Mouse (Mus musculus) lung, embryonic 14.5 days (tissue): Measurements from ENCODE around the gene Unc13b. TPM values are rescaled to one million over a fixed set of nuclear protein-coding genes. Genes with fewer than 3 reads are reported as not detected.

Source experiments
- ATAC-seq: fragments of 200-750 bp; cut with Nextera tagmentation; 2 replicates; pipeline ENCODE4 v1.8.0; 2017; ENCODE audit warnings: mild to moderate bottlenecking, moderate TSS enrichment, moderate library complexity; ENCODE audit not compliant: insufficient read depth
- DNase-seq: peaks from one replicate; pipeline ENCODE4 v3.0.0-alpha.2; 2015
- H3K27ac ChIP-seq: fragments of 300-500 bp; sonication (generic); 2 replicates; pipeline ENCODE4 v1.5.1; 2014; ENCODE audit warnings: low read depth, mild to moderate bottlenecking, moderate library complexity
- H3K27me3 ChIP-seq: fragments of 300-500 bp; sonication (generic); 2 replicates; pipeline ENCODE4 v1.6.1; 2014; ENCODE audit warnings: low read length, control low read depth; ENCODE audit not compliant: insufficient read depth
- H3K36me3 ChIP-seq: fragments of 300-500 bp; sonication (generic); 2 replicates; pipeline ENCODE4 v1.6.1; 2014; ENCODE audit warnings: control low read depth; ENCODE audit not compliant: insufficient read depth
- H3K4me1 ChIP-seq: fragments of 300-500 bp; sonication (generic); 2 replicates; pipeline ENCODE4 v1.6.1; 2014; ENCODE audit warnings: antibody characterized with exemption, control low read depth; ENCODE audit not compliant: insufficient read depth
- H3K4me2 ChIP-seq: fragments of 300-500 bp; sonication (generic); 2 replicates; pipeline ENCODE4 v1.6.1; 2014; ENCODE audit warnings: mild to moderate bottlenecking
- H3K4me3 ChIP-seq: fragments of 300-500 bp; sonication (generic); 2 replicates; pipeline ENCODE4 v1.5.1; 2014; ENCODE audit warnings: low read depth, low read length
- H3K9ac ChIP-seq: fragments of 300-500 bp; sonication (generic); 2 replicates; pipeline ENCODE4 v1.6.1; 2014
- H3K9me3 ChIP-seq: fragments of 300-500 bp; sonication (generic); 2 replicates; pipeline ENCODE4 v1.6.1; 2016; ENCODE audit warnings: low read depth, low read length, control low read depth
- CTCF ChIP-seq: IDR thresholded peaks from 2 replicates; pipeline ENCODE4 v1.5.1; 2016; ENCODE audit warnings: antibody characterized with exemption, low read depth
- WGBS: fragments of 180-500 bp; shearing (Covaris S2); extraction: QIAGEN DNeasy Blood & Tissue Kit; methylation state at CpG from one replicate; pipeline ENCODE4 v1.1.7; 2014; 5-methylcytosine and 5-hydroxymethylcytosine counted together
- polyA plus RNA-seq: library from polyadenylated mRNA; unstranded; fragments of >200 nt; fragmentation: Nextera tagmentation; extraction: Ambion mirVana; gene quantifications from 2 replicates; pipeline ENCODE4 v1.2.1, GENCODE M21; 2014

The Unc13b gene
- polyA plus RNA-seq, 1 experiment from 2014 or later, result 8.2 TPM

- no peaks in the 10 kb centered on the region for H3K4me1 ChIP-seq
- TF ChIP-seq CTCF, result no peak
- H3K9me3 ChIP-seq, result no peaks in the 10 kb centered on the region
- H3K27ac ChIP-seq, result no peak overlapping the region
- no peak overlapping the region for H3K4me2 ChIP-seq
- ATAC-seq (no peak), DNase-seq (no peak)
- no peaks in the 10 kb centered on the region for H3K27me3 ChIP-seq
- H3K9ac ChIP-seq, result no peak overlapping the region
- WGBS, result 36% methylated on average over 3 of the region's 3 CpGs
- H3K4me3 ChIP-seq, result no peak overlapping the region
- no peaks in the 10 kb centered on the region for H3K36me3 ChIP-seq
Observed at GRCm38 (mm10) chr4:43160045-43160444, 101.3 kb downstream of the Unc13b start.

GRCm38 (mm10) chr4:43161124-43161657 is 102.4 kb downstream of the Unc13b start:
- H3K27ac ChIP-seq, result no peak overlapping the region
- H3K9ac ChIP-seq, result no peak overlapping the region
- H3K9me3 ChIP-seq, result no peaks in the 10 kb centered on the region
- 90% methylated on average over 3 of the region's 3 CpGs for WGBS
- DNase-seq (no peak), ATAC-seq (no peak)
- H3K36me3 ChIP-seq, result no peaks in the 10 kb centered on the region
- H3K27me3 ChIP-seq, result no peaks in the 10 kb centered on the region
- no peaks in the 10 kb centered on the region for H3K4me1 ChIP-seq
- H3K4me2 ChIP-seq, result no peak overlapping the region
- no peak overlapping the region for H3K4me3 ChIP-seq
- no peak for TF ChIP-seq CTCF

DNA sequence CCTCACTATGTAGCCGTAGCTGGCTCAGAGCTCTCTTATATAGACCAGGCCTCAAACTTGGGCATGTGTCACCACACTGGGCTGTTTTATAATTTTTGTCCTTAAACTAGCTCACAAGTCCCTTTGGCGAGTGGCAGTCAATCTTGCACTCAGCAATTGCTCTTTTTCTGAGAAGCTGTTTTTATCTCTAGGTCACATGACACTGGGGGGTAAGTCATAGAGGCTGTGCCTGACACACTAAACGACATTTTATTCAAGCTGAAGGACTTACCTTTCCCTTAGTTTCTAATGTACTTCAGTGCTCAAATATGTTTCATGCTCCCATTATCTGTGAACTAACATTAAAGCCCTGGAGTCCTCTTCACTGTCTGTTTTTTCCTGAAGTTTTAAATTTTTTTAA is 104.5 kb downstream of the Unc13b start:
- 62% methylated on average over 3 of the region's 3 CpGs for WGBS
- no peak overlapping the region for H3K4me2 ChIP-seq
- H3K4me3 ChIP-seq, result no peak overlapping the region
- no peak overlapping the region for H3K27ac ChIP-seq
- H3K9ac ChIP-seq, result no peak overlapping the region
- no peaks in the 10 kb centered on the region for H3K4me1 ChIP-seq
- no peak for DNase-seq
- no peak for TF ChIP-seq CTCF
- ATAC-seq, result no peak
- no peaks in the 10 kb centered on the region for H3K36me3 ChIP-seq
- H3K9me3 ChIP-seq, result no peaks in the 10 kb centered on the region
- no peaks in the 10 kb centered on the region for H3K27me3 ChIP-seq

DNA sequence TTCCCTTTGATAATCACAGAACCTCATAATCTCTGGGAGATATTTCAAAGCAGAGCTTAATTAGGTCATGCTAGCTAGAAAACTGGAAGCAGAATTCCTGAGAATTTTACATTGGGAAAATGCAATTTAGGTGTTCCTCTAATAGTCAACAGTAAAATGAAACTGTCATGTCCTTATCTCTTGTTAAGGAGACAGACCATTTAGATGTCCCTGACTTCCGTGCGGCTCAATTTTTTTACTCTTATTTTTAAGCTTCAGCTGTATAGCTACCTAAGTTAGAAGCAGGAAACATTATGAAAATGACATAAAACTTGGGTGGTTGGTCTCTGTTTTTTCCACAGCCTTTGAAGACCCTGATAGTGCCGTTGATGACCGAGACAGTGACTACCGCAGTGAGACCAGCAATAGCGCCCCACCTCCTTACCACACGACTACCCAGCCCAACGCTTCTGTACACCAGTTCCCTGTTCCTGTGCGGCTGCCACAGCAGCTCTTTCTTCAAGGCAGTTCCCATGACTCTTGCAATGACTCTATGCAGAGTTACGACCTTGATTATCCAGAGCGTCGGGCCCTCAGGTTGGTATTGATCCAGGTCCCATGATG is 106.8 kb downstream of the Unc13b start:
- 71% methylated on average over 12 of the region's 12 CpGs for WGBS
- H3K4me1 ChIP-seq, result no peaks in the 10 kb centered on the region
- ATAC-seq (no peak), DNase-seq (no peak)
- H3K9me3 ChIP-seq, result no peaks in the 10 kb centered on the region
- H3K4me3 ChIP-seq, result no peak overlapping the region
- no peak overlapping the region for H3K4me2 ChIP-seq
- H3K36me3 ChIP-seq, result no peaks in the 10 kb centered on the region
- no peaks in the 10 kb centered on the region for H3K27me3 ChIP-seq
- TF ChIP-seq CTCF, result no peak
- no peak overlapping the region for H3K27ac ChIP-seq
- no peak overlapping the region for H3K9ac ChIP-seq

GRCm38 (mm10) chr4:43170028-43170427 is 111.3 kb downstream of the Unc13b start:
- Histone ChIP-seq H3K27me3 (no peaks in the 10 kb centered on the region), H3K9me3 (no peaks in the 10 kb centered on the region), H3K27ac (no peak overlapping the region), H3K4me2 (no peak overlapping the region), H3K36me3 (no peaks in the 10 kb centered on the region), H3K4me3 (no peak overlapping the region), H3K4me1 (no peaks in the 10 kb centered on the region), H3K9ac (no peak overlapping the region)
- ATAC-seq (no peak), DNase-seq (no peak)
- WGBS, result 80% methylated on average over 3 of the region's 3 CpGs
- no peak for TF ChIP-seq CTCF

GRCm38 (mm10) chr4:43177126-43177525 is 118.4 kb downstream of the Unc13b start:
- TF ChIP-seq CTCF, result no peak
- DNase-seq (no peak), ATAC-seq (no peak)
- no peaks in the 10 kb centered on the region for H3K27me3 ChIP-seq
- H3K36me3 ChIP-seq, result no peaks in the 10 kb centered on the region
- H3K4me3 ChIP-seq, result no peak overlapping the region
- no peaks in the 10 kb centered on the region for H3K4me1 ChIP-seq
- H3K4me2 ChIP-seq, result no peak overlapping the region
- H3K9me3 ChIP-seq, result no peaks in the 10 kb centered on the region
- H3K9ac ChIP-seq, result no peak overlapping the region
- H3K27ac ChIP-seq, result no peak overlapping the region
- 76% methylated on average over 2 of the region's 2 CpGs for WGBS

- Histone ChIP-seq H3K36me3 (no peaks in the 10 kb centered on the region), H3K9me3 (no peaks in the 10 kb centered on the region), H3K4me2 (no peak overlapping the region), H3K27me3 (no peaks in the 10 kb centered on the region), H3K4me1 (no peaks in the 10 kb centered on the region), H3K27ac (no peak overlapping the region), H3K9ac (no peak overlapping the region), H3K4me3 (no peak overlapping the region)
- no peak for DNase-seq
- no peak for TF ChIP-seq CTCF
- WGBS, result 90% methylated on average over 8 of the region's 8 CpGs
- ATAC-seq, result no peak
Observed at GRCm38 (mm10) chr4:43182474-43183168, 123.9 kb downstream of the Unc13b start.
